Mouse (Mus musculus): ENCODE measurements around the gene Dip2b.

The Dip2b gene

DNA sequence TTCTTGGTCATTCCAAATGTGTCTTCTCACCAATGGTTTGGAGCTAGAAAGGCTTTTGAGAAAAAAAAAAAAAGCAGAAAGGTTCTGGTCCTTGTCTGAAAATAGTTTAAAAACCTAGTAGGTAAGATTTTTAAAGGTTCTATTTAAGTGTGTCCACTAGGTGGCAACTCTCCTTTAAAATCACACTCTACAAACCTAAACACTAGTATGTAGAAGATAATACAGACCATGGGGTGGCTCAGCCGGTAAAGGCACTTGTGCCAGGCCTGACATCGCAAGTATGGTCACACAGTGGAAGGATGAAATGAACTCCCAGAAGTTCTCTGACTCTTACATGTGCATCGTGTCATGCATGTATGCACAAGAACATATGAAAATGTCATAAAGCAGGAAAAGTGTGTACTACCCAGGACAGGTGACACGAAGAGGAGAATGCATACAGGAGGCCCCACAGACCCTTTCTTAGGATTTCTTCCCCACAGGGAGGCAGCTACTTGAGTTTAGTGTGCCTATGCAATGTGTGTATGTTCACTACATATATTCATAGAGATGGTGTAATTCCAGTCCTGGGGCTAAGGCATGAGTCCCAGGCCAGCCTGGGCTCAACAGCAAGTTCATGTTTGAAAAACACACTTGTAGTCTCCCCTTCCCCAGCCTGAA lies 224.9 kb downstream of the Dip2b start:
- no peak for DNase-seq (ENCODE audit: low spot score)

DNA sequence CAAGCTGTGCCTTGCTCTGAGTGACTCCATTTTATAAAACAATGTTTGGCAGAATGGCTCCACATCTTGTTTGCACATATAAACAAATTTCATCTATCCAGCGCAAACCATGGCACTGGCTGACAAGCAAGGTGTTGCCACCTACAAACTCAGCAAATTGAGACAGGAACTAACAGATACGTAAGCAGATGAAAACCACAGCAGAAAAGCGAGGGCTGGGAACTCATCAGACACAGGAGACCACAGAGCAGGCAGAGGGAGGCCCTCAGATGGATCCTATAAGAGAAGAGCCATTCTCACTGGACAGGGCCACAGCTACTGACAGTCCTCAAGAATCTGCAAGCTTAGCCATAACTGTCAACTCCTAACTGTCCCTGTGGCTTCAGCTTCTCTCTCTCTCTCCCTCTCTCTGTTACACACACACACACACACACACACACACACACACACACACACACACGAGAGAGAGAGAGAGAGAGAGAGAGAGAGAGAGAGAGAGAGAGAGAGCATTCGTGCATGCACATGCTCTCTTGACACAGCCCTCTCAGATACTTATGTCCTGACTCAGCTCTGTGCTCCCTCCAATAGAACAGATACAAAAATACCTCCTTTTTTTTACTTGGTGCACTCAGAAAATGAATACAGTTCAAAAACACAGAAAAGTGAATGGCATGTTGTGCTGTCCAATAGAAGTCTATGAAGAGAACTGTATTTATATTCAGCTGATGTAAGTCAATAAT lies 227.3 kb downstream of the Dip2b start:
- no peak for DNase-seq (ENCODE audit: low spot score)

DNA sequence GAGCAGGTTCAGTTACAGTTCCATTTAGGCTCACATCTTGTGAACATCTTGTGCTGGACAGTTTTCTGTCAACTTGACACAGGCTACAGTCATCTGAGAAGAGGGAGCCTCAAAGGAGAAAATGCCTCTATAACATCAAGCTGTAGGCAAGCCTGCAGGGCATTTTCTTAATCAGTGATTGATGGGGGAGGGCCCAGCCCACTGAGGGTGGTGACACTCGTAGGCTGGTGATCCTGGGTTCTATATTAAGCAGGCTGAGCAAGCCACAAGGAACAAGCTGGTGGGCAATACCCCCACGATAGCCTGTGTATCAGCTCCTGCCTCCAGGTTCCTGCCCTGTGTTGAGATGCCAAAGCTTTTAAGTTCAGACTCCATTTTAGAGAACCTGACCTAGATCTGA lies 230.5 kb downstream of the Dip2b start:
- DNase-seq (ENCODE audit: low spot score), result no peak

Data from spleen, adult 12 weeks (tissue).